Mouse (Mus musculus) thymus, postnatal 36 days (tissue): ENCODE data around the gene Ttn.
A peak's percentile ranks its signal among the peaks of the same experiment; 100 is the strongest.
"Not testable (repeated sequence)": the region's sequence is repeated elsewhere in the genome, so short reads cannot be mapped to it uniquely, and the experiment has no call there.

Experiments
- DNase-seq, 2 experiments: peaks; one replicate each; pipeline ENCODE4 v3.0.0; 2022; ENCODE audit warnings: mixed read lengths in 2 of 2

Ttn gene

GRCm38 (mm10) chr2:76982391-76983145 lies at the start of gene Ttn:
Ttn (minus strand) TSS chr2:76982547.
- no peak for DNase-seq

- no peak for DNase-seq
Measured at GRCm38 (mm10) chr2:77020649-77021048, 38.3 kb upstream of the Ttn start.

DNA sequence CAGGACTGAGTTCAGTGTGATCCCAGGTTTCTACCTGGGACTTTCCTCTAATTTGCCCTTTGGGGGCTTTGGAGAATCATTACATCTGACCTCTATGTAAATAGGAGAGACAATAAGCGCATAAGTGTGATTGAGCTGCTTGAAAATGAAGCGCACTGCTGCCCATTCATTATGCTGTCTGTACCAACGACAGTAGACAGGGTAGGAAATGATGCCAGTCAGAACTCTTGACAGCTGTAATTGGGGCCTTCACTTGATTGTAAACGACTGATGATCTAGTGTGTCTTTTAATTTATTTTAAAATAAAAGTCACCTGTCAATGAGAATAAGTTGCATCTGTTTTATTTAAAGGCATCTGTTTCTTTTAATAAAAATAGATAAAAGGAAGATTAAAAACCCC lies 35.4 kb upstream of the Ttn start:
- DNase-seq = no peak

GRCm38 (mm10) chr2:77013449-77013848 lies 31.1 kb upstream of the Ttn start:
- DNase-seq = not testable (repeated sequence)

DNA sequence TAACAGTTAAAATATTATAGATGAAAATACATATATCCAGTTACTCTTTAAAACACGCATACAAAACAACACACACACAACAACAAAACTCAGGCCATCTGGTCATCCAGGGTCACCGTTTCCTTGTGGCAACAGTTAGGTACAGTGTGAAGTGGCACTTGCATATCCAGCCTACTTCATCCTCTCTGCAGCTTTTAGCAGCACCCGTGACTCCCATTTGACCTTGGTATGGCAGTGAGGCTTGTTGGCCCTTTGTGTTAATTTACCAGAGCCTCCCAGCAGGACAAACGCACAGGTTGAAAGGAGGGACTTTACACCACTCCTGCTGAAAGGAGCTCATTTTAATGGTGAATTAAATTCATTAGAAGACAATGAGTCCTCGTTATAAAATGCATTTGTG lies 29.6 kb upstream of the Ttn start:
- no peak for DNase-seq

- no peak for DNase-seq
Measured at GRCm38 (mm10) chr2:77007015-77007414, 24.7 kb upstream of the Ttn start.

DNA sequence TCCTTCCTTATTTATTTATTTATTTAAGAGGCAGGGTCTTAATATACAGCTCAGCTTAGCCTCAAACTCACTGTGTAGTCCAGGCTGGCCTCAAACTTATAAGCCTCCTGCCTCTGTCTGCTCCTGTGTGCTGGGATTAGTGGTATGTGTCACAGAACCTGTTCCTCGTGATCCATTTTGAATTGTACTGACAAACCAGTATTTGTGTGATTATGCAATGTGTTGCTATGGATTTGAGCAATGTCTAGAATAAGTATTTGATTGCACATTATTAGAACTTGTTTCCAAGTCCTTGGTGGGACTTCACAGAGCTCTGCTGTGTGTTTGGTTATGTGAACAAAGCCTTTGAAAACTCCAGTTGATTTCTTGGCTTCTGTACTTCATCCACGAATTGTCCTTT lies 20.8 kb upstream of the Ttn start:
- DNase-seq = no peak

DNA sequence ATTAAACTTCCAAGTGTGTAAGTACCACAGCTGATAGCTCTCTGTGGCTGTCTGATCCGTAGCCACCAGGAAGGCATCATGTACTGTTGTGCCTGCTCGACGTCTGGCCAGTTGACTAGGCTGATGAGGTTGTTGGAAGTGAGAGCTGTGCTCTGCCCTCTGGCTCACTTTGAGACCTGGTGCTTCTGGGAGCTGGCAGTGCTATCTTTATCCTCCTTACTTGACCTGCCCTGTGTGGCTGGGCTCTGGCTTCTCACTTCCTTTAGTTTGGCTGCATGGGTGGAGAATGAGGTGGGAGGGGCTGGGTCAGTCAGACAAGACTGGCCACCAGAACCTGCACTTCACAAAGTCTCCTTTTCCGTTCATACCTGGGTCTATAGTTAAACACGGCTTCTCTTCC lies 16.0 kb upstream of the Ttn start:
- no peak for DNase-seq

DNA sequence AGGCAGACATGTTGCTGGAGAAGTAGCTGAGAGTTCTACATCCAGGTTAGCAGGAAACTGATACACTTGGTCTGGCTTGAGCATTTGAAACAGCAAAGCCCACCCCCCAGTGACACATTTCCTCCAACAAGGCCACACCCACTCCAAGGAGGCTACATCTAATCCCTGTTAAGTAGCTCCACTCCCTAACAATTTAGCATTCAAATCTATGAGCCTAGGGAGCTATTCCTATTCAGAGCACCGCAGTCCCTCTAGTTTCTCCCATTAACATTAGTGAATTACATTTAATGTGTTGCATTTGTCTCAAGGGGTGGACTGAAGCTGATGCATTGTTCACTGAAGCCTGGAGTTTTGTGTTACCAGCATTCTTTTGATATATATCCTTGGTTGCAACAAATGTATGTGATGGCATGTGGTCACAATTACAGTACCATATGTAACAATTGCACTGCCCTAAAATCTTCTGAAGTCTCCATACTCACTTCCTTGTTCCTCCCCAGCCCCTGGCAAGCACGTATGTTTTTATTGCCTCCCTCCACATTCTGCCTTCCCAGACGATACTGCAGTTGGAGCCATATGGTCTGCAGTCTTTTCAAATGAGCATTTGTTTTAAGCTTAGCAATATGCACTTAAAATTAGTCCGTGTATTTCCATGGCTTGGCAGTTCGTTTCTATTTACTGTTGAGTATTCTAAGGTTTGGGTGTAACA lies 10.3 kb upstream of the Ttn start:
- no peak for DNase-seq

- DNase-seq = no peak
Measured at GRCm38 (mm10) chr2:76987317-76987716, 5.0 kb upstream of the Ttn start.

DNA sequence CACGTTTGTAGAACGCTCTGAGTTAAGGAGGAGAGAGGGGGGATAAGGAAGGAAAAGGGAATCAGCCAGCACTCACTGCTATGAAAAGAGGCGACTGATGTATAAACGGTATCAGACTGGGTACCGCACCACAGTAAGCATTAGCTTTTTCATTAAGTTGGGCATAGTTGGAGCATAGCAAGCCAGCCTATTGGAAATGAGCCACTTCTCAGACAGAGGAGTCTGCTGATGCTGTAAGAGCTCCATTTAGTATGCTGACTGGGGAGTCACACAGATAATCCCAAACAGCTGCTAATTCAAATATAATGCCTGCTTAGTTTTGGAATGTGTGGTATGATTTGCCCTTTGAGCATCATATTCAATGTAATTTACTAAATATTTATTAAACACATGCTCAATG lies 2.0 kb upstream of the Ttn start:
- no peak for DNase-seq

- no peak for DNase-seq
Measured at GRCm38 (mm10) chr2:76983601-76984000, 1.3 kb upstream of the Ttn start.

DNA sequence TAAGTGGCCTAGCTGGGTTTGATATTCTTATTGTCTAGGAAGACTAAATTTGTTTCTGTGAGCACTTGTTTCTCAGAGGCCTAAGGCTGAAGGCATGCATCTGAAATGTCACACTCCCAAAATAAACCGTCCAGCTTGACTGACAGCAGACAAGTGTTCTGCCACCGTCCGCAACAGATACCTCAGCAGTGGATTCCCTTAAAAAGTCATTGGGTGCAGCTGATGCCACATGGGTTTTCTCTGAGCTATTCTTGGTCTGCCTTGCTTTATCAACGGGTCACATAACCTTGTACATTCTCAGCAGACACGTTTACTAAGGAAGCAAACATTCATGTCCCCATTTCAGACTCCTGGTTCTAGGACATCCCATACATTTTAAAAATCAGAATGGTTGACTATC lies 630 bp downstream of the Ttn start:
- no peak for DNase-seq

GRCm38 (mm10) chr2:76980146-76980545 lies 2.2 kb downstream of the Ttn start:
- peak in 1 of 2 experiments; percentile 4 for DNase-seq

GRCm38 (mm10) chr2:76977650-76978049 lies 4.7 kb downstream of the Ttn start:
- DNase-seq = no peak

- no peak for DNase-seq
Measured at GRCm38 (mm10) chr2:76972051-76972450, 10.3 kb downstream of the Ttn start.

DNA sequence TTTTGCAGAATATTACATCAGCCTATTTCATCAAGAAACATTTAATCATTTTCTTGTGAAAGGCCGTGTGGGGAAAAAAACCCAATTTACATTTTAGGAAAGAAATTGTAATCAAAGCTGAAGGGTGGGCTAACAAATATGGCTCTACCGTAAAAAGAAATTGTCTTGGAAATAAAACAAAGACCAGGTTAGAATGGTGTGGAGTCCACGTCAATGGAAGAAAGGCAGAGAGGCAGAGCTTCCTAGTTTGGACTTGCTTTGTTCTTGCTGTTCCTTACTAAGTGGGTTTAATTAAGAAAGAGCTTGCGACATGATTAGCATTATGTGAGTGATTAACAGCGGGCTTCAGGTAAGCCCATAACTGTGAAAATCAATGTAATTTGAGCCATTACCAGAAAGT lies 11.3 kb downstream of the Ttn start:
- DNase-seq = no peak

DNA sequence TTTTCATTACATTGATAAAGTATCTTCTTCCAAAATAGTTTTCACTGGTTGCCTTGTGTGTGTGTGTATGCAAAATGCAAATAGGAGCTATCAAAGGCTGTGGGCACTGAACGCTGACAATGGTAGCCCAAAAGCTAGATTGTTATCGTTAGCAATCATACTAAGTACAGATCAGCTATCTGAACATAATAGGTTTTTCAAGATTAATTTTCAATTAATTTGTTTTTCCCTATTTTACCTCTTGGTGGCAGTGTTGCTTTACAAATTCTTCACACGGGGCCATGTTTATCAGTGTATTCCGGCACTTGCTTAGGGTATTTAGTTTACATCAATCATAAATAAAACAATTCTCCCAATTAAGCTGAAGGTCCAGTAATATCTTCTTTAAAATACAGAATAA lies 11.7 kb downstream of the Ttn start:
- DNase-seq = no peak

- no peak for DNase-seq
Measured at GRCm38 (mm10) chr2:76970204-76970603, 12.1 kb downstream of the Ttn start.

DNA sequence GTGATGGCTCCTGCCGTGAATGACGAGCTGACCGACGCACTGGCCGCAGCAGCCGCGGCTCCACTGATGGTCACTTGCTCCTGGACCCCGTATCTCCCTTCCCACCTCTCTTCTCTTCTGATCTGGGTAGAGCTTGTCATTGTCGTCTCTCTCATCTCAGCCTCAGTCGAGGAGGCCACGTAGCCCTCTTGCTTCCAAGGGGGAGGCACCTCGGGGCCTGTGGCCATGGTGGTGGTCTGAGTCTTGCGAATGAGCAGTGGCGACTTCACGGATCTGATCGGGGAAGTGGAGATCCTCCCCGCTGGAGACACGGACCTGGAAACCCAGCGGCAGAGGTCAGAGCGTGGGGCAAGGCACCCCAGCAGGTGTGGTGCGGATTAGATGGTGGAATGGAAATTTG lies 12.7 kb downstream of the Ttn start:
- DNase-seq = no peak

DNA sequence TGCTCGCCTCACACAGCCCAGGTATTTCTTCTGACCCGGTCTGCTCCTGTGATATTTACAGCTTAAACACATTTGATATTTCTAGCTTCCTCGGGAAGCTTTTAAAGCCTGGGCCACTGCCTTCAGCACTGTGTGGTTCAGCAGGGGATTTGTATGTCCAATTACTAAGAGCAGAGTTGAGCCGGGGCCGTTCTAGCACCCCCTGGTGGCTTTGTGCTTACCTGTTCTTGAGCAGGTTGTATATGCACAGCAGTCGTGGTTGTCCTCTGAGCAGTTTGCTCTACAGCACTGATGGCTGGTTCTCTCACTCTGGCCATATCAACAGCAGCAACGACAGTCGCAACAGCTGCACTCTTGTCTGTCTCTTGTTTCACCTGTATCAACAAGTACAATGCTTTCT lies 13.4 kb downstream of the Ttn start:
- peak; percentile 26 to 34 for DNase-seq

GRCm38 (mm10) chr2:76966582-76966981 lies 15.8 kb downstream of the Ttn start:
- DNase-seq = no peak

DNA sequence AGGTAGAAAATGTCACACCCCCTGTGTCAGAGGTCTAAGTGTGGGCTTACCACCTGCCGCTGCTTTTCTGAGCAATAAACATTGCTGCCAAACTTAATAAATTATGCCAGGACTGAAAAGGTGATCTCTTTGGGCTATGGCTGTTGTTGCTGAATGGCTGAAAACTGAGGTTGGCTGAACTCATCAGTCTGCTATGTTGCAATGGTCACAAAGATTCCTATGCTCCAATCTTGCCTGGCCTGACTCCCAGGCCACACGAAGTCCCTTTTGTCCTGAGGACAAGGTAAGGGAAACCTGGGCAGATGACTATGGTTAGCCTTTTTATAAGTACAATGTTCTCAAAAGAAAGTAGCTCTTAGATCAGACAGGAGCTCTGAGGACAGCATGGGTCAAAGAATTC lies 16.3 kb downstream of the Ttn start:
- no peak for DNase-seq

GRCm38 (mm10) chr2:76965542-76965941 lies 16.8 kb downstream of the Ttn start:
- DNase-seq = no peak

DNA sequence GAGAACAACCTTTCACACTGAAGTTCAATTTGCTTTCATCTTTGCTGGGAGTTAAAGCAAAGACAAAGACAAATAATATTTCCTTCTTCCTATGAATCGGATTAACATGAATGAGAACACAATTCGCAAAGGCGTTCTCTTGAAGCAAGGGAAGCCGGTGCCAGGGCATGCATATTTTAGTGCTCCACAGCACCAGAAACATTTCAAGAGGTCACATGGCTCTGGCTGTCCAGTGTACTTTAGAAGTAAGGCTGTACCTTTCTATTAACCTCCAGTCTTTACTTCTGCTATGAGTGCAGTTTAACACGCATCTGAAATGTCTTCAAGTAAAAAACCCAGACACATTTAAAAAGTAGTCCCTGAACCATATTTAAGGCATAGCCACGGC lies 20.3 kb downstream of the Ttn start:
- DNase-seq = no peak
